Comparison of ENCODE assay signal across 21 mouse cellular contexts in the genomic region with DNA sequence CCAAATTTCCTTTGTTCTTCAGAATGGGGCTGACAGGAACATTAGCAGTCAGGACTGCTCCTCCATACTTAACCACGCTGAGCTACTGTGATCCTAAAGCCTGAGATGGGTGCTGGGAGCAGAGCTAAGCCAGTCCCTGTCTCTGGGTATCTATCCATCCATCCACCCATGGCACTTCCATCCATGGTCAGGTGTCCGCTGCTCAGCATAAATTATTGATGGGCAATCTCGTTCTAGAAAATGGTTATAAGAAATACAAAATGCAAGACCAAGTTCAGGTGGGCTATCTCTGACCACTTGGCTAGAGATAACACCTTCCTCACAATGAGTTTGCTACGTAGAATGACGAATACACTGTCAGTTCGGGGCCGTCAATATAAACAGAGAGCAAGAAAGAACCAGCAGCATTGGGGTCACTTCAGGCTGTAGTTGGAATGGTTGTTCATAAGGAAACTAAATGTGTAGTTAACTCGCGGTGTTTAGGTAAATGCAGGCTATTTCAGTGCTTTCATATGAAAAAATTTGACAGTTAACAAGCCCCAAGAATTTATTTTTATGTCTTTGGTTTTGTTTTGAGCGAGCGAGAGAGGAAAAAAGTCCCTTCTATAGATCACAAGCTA.
DNase-seq lines count a peak whose midpoint lies in the region; ATAC-seq lines count a peak whose summit lies in the region.
"Had no signal": no experiment of that assay in that cellular context is flagged by ENCODE, and none has a peak within 500 bp of the region (broad histone marks: within the 10 kb centered on the region; RNA-seq: fewer than 3 reads in every experiment).

No protein-coding gene starts in this region.

- no peak overlapping the region for H3K4me2 ChIP-seq in midbrain, embryonic 11.5 days
- H3K4me2 ChIP-seq in midbrain, embryonic 16.5 days (ENCODE audit: low read length), result no peak overlapping the region
- H3K4me2 ChIP-seq in forebrain, embryonic 12.5 days, result no peak overlapping the region
- H3K4me2 ChIP-seq in hindbrain, embryonic 12.5 days (replicated peaks), result no peak overlapping the region
- H3K4me2 ChIP-seq: embryonic facial prominence, embryonic 15.5 days; liver, embryonic 15.5 days; lung, embryonic 15.5 days had no signal

- peaks cover 17% of the 10 kb centered on the region for H3K4me1 ChIP-seq in midbrain, embryonic 11.5 days (ENCODE audit: control insufficient read depth, insufficient read depth, low read length)
- peaks cover 16% of the 10 kb centered on the region for H3K4me1 ChIP-seq in midbrain, embryonic 16.5 days (ENCODE audit: control insufficient read depth, insufficient read depth, low read length)
- peaks cover 34% of the 10 kb centered on the region for H3K4me1 ChIP-seq in forebrain, embryonic 12.5 days
- H3K4me1 ChIP-seq in hindbrain, embryonic 12.5 days, result peaks cover 23% of the 10 kb centered on the region
- H3K4me1 ChIP-seq: embryonic facial prominence, embryonic 15.5 days; liver, embryonic 15.5 days had no signal

- H3K4me3 ChIP-seq in midbrain, embryonic 11.5 days (ENCODE audit: low read depth, low read length), result no peak overlapping the region
- no peak overlapping the region for H3K4me3 ChIP-seq in midbrain, embryonic 16.5 days (ENCODE audit: low read depth, low read length)
- H3K4me3 ChIP-seq in forebrain, embryonic 12.5 days (replicated peaks), result no peak overlapping the region
- H3K4me3 ChIP-seq in hindbrain, embryonic 12.5 days, result no peak overlapping the region
- H3K4me3 ChIP-seq: embryonic facial prominence, embryonic 15.5 days; limb, embryonic 10.5 days; liver, embryonic 15.5 days; lung, embryonic 15.5 days; myocyte had no signal

- WGBS in midbrain, embryonic 11.5 days, result 90% methylated on average over 11 of the region's 11 CpGs
- 92% methylated on average over 11 of the region's 11 CpGs for WGBS in midbrain, embryonic 16.5 days
- 91% methylated on average over 11 of the region's 11 CpGs for WGBS in forebrain, embryonic 12.5 days
- WGBS in hindbrain, embryonic 12.5 days, result 87% methylated on average over 11 of the region's 11 CpGs

- H3K9me3 ChIP-seq in midbrain, embryonic 11.5 days (ENCODE audit: control insufficient read depth, low read length), result no peaks in the 10 kb centered on the region
- H3K9me3 ChIP-seq in midbrain, embryonic 16.5 days (replicated peaks; ENCODE audit: control insufficient read depth, low read length, poor library complexity, severe bottlenecking), result no peaks in the 10 kb centered on the region
- no peaks in the 10 kb centered on the region for H3K9me3 ChIP-seq in forebrain, embryonic 12.5 days
- no peaks in the 10 kb centered on the region for H3K9me3 ChIP-seq in hindbrain, embryonic 12.5 days (replicated peaks)
- H3K9me3 ChIP-seq: embryonic facial prominence, embryonic 15.5 days; limb, embryonic 10.5 days; liver, embryonic 15.5 days; lung, embryonic 15.5 days had no signal

- ATAC-seq in midbrain, embryonic 11.5 days (ENCODE audit: low FRiP score), result no peak
- no peak for ATAC-seq in midbrain, embryonic 16.5 days
- no peak for ATAC-seq in forebrain, embryonic 12.5 days (ENCODE audit: low FRiP score)
- no peak for ATAC-seq in hindbrain, embryonic 12.5 days (ENCODE audit: low FRiP score)
- ATAC-seq: CD4-positive, CD25-positive, alpha-beta regulatory T cell, adult 4 months had no signal

- no peaks in the 10 kb centered on the region for H3K36me3 ChIP-seq in midbrain, embryonic 11.5 days (ENCODE audit: control insufficient read depth, insufficient read depth, low read length)
- H3K36me3 ChIP-seq in midbrain, embryonic 16.5 days (ENCODE audit: control insufficient read depth, insufficient read depth, low read length), result no peaks in the 10 kb centered on the region
- H3K36me3 ChIP-seq in forebrain, embryonic 12.5 days (replicated peaks), result no peaks in the 10 kb centered on the region
- no peaks in the 10 kb centered on the region for H3K36me3 ChIP-seq in hindbrain, embryonic 12.5 days
- H3K36me3 ChIP-seq: embryonic facial prominence, embryonic 15.5 days; limb, embryonic 10.5 days; liver, embryonic 15.5 days; lung, embryonic 15.5 days had no signal

- no peaks in the 10 kb centered on the region for H3K27me3 ChIP-seq in midbrain, embryonic 11.5 days (ENCODE audit: control insufficient read depth, insufficient read depth, low read length)
- H3K27me3 ChIP-seq in midbrain, embryonic 16.5 days (ENCODE audit: control insufficient read depth, insufficient read depth, low read depth, low read length), result no peaks in the 10 kb centered on the region
- no peaks in the 10 kb centered on the region for H3K27me3 ChIP-seq in forebrain, embryonic 12.5 days
- no peaks in the 10 kb centered on the region for H3K27me3 ChIP-seq in hindbrain, embryonic 12.5 days
- H3K27me3 ChIP-seq: embryonic facial prominence, embryonic 15.5 days; liver, embryonic 15.5 days; lung, embryonic 15.5 days had no signal

- H3K27ac ChIP-seq in midbrain, embryonic 11.5 days (ENCODE audit: low read depth, low read length), result no peak overlapping the region
- H3K27ac ChIP-seq in midbrain, embryonic 16.5 days (ENCODE audit: low read length), result no peak overlapping the region
- 0 out of 2 replicates have a peak overlapping the region, but pooled peaks have one; percentile 19 for H3K27ac ChIP-seq in forebrain, embryonic 12.5 days
- H3K27ac ChIP-seq in hindbrain, embryonic 12.5 days, result peak overlapping the region; percentile 91; the same call in 1 of the 2 replicates
- H3K27ac ChIP-seq: embryonic facial prominence, embryonic 15.5 days; kidney, postnatal 0 days; liver, embryonic 15.5 days; lung, embryonic 15.5 days had no signal

- DNase-seq in heart, adult 11 months, result peak; percentile 64
- no peak for DNase-seq in heart, adult 18-20 months
- DNase-seq in midbrain, embryonic 11.5 days (ENCODE audit: low spot score, missing footprints), result peak; percentile 54
- no peak for DNase-seq in left cerebral cortex, postnatal 10 days (ENCODE audit: extremely low spot score in 1 of 2, low spot score in 2 of 2)
- no peak for DNase-seq in embryo, embryonic 11 days
- DNase-seq: cerebellum, adult 9-10 months; gastrocnemius, postnatal 10 days; kidney, adult 2 months; liver; lung, postnatal 36 days; thymus, adult 2 months had no signal

- intact Hi-C loops in left cerebral cortex, postnatal 10 days (cut with DNase I), result loop anchor here (5.0 to 10.0 kb wide), 3 partner anchors 349 to 967 kb away; no protein-coding TSS in a partner anchor

- no peak overlapping the region for H3K9ac ChIP-seq in midbrain, embryonic 11.5 days (ENCODE audit: low read length)
- H3K9ac ChIP-seq in midbrain, embryonic 16.5 days (ENCODE audit: low read depth, low read length), result no peak overlapping the region
- H3K9ac ChIP-seq in forebrain, embryonic 12.5 days, result no peak overlapping the region
- H3K9ac ChIP-seq in hindbrain, embryonic 12.5 days, result no peak overlapping the region
- H3K9ac ChIP-seq: embryonic facial prominence, embryonic 15.5 days; liver, embryonic 15.5 days; lung, embryonic 15.5 days had no signal

Comparison
In these comparisons a context has a peak if more than half of its experiments do, and no peak if none do; other contexts are left out.
1. DNase-seq: peak in heart, adult 11 months (single experiment) and midbrain, embryonic 11.5 days (single experiment); none in heart, adult 18-20 months (0 of 2), left cerebral cortex, postnatal 10 days (0 of 2) and embryo, embryonic 11 days (single experiment).
2. H3K27ac ChIP-seq: peak in forebrain, embryonic 12.5 days (single experiment) and hindbrain, embryonic 12.5 days (single experiment); none in midbrain, embryonic 11.5 days (single experiment) and midbrain, embryonic 16.5 days (single experiment).